Mouse (Mus musculus) B cell, adult 2 months (primary cell): ENCODE data around the gene Tmem97.
A peak's percentile ranks its signal among the peaks of the same experiment; 100 is the strongest.
"Not testable (repeated sequence)": the region's sequence is repeated elsewhere in the genome, so short reads cannot be mapped to it uniquely, and the experiment has no call there.

Experiments
- DNase-seq, 2 experiments: peaks; one replicate each; pipeline ENCODE4 v3.0.0; 2022

Gene Tmem97

GRCm38 (mm10) chr11:78547718-78548460 lies 2.7 kb downstream of the Tmem97 start:
- no peak for DNase-seq

- no peak for DNase-seq
Observed at GRCm38 (mm10) chr11:78545181-78545580, 5.4 kb downstream of the Tmem97 start.

- DNase-seq, result no peak
Observed at GRCm38 (mm10) chr11:78544449-78545111, 6.0 kb downstream of the Tmem97 start.

GRCm38 (mm10) chr11:78540358-78540757 lies 10.2 kb downstream of the Tmem97 start:
- no peak for DNase-seq

- DNase-seq, result no peak
Observed at GRCm38 (mm10) chr11:78536690-78537084, 13.9 kb downstream of the Tmem97 start.

GRCm38 (mm10) chr11:78536080-78536689 lies 14.4 kb downstream of the Tmem97 start, which contains the start of the genes Tnfaip1 and Ift20:
Tnfaip1 (minus strand) TSS chr11:78536332.
Ift20 (plus strand) TSS chr11:78536361.
- DNase-seq, result peak; percentile 97 to 98

- DNase-seq, result peak; percentile 10 to 23
Observed at GRCm38 (mm10) chr11:78535376-78536079, 15.0 kb downstream of the Tmem97 start.

GRCm38 (mm10) chr11:78534516-78534915 lies 16.1 kb downstream of the Tmem97 start:
- DNase-seq, result no peak

- not testable (repeated sequence) for DNase-seq
Observed at GRCm38 (mm10) chr11:78531515-78531914, 19.1 kb downstream of the Tmem97 start.

- no peak for DNase-seq
Observed at GRCm38 (mm10) chr11:78531046-78531445, 19.5 kb downstream of the Tmem97 start.

GRCm38 (mm10) chr11:78530001-78530400 lies 20.6 kb downstream of the Tmem97 start:
- DNase-seq, result no peak

GRCm38 (mm10) chr11:78528714-78529113 lies 21.9 kb downstream of the Tmem97 start:
- DNase-seq, result no peak

GRCm38 (mm10) chr11:78524838-78525237 lies 25.7 kb downstream of the Tmem97 start:
- DNase-seq, result no peak

- DNase-seq, result no peak
Observed at GRCm38 (mm10) chr11:78523241-78523955, 27.2 kb downstream of the Tmem97 start.

GRCm38 (mm10) chr11:78522481-78522997 lies 28.0 kb downstream of the Tmem97 start:
- DNase-seq, result peak; percentile 15 to 21

GRCm38 (mm10) chr11:78521880-78522279 lies 28.7 kb downstream of the Tmem97 start:
- no peak for DNase-seq

- no peak for DNase-seq
Observed at GRCm38 (mm10) chr11:78518931-78519330, 31.6 kb downstream of the Tmem97 start.

- DNase-seq, result peak; percentile 33 to 53
Observed at GRCm38 (mm10) chr11:78515549-78516325, 34.8 kb downstream of the Tmem97 start.

GRCm38 (mm10) chr11:78513106-78513790 lies 37.3 kb downstream of the Tmem97 start:
- no peak for DNase-seq
